Mouse (Mus musculus) MEL (cell line): Measurements from ENCODE around the gene Pcgf6. TPM values are rescaled to one million over a fixed set of nuclear protein-coding genes. Genes with fewer than 3 reads are reported as not detected.
A peak's percentile ranks its signal among the peaks of the same experiment; 100 is the strongest.

ENCODE experiments used
- DNase-seq: peaks from one replicate; pipeline ENCODE4 v3.0.0; 2011; ENCODE audit warnings: low read depth, low spot score
- H3K27ac ChIP-seq: 2 replicates; pipeline ENCODE4 v1.5.1; 2012; ENCODE audit warnings: low read depth, mild to moderate bottlenecking, control low read depth, low read length, moderate library complexity; ENCODE audit not compliant: control insufficient read depth
- H3K27me3 ChIP-seq, 2 experiments: fragments of 150-350 bp in 1 of 2; sonication (generic) in 1 of 2; 2 replicates each; pipeline ENCODE4 v1.6.1; 2012; ENCODE audit warnings: low read length in 2 of 2, mild to moderate bottlenecking in 2 of 2, improper control_type of control experiment in 1 of 2, moderate library complexity in 1 of 2; ENCODE audit not compliant: insufficient read depth in 2 of 2, control insufficient read depth in 1 of 2
- H3K36me3 ChIP-seq, 2 experiments: 2 replicates each; pipeline ENCODE4 v1.6.1; 2012 to 2014; ENCODE audit warnings: low read length in 2 of 2, improper control_type of control experiment in 1 of 2, inconsistent platforms in 1 of 2, mild to moderate bottlenecking in 1 of 2; ENCODE audit not compliant: insufficient read depth in 2 of 2, control insufficient read depth in 1 of 2
- H3K4me1 ChIP-seq, 2 experiments: fragments of 150-350 bp in 1 of 2; sonication (generic) in 1 of 2; 2 replicates each; pipeline ENCODE4 v1.6.1; 2012; ENCODE audit warnings: low read length in 2 of 2, improper control_type of control experiment in 1 of 2, mild to moderate bottlenecking in 1 of 2; ENCODE audit not compliant: insufficient read depth in 2 of 2, control insufficient read depth in 1 of 2
- H3K4me3 ChIP-seq, 2 experiments: fragments of 150-350 bp in 1 of 2; sonication (generic) in 1 of 2; 2 replicates each; pipeline ENCODE4 v1.5.1; 2012; ENCODE audit warnings: low read depth in 2 of 2, low read length in 2 of 2, mild to moderate bottlenecking in 2 of 2, moderate library complexity in 2 of 2, control low read depth in 1 of 2, improper control_type of control experiment in 1 of 2; ENCODE audit not compliant: control insufficient read depth in 1 of 2, insufficient read depth in 1 of 2
- H3K79me2 ChIP-seq: 2 replicates; pipeline ENCODE4 v1.6.1; 2012; ENCODE audit warnings: mild to moderate bottlenecking, low read length, moderate library complexity; ENCODE audit not compliant: control insufficient read depth, poor library complexity, insufficient read depth
- H3K9ac ChIP-seq: 2 replicates; pipeline ENCODE4 v1.6.1; 2012; ENCODE audit warnings: low read depth, mild to moderate bottlenecking, control low read depth, low read length, moderate library complexity; ENCODE audit not compliant: control insufficient read depth, poor library complexity, severe bottlenecking
- H3K9me3 ChIP-seq: fragments of 150-350 bp; sonication (generic); replicated peaks from 2 replicates; pipeline ENCODE4 v1.6.1; 2012; ENCODE audit warnings: mild to moderate bottlenecking, low read length, improper control_type of control experiment, moderate library complexity; ENCODE audit not compliant: insufficient read depth
- BHLHE40 ChIP-seq: IDR thresholded peaks from 2 replicates; pipeline ENCODE4 v1.6.1; 2012; ENCODE audit warnings: low read depth, mild to moderate bottlenecking, inconsistent platforms, low read length, improper control_type of control experiment, borderline replicate concordance
- CHD1 ChIP-seq: IDR thresholded peaks from 2 replicates; pipeline ENCODE4 v1.6.1; 2012; ENCODE audit warnings: low read depth, mild to moderate bottlenecking, inconsistent platforms, low read length, improper control_type of control experiment
- CHD2 ChIP-seq: IDR thresholded peaks from 2 replicates; pipeline ENCODE4 v1.6.1; 2011; ENCODE audit warnings: low read length, improper control_type of control experiment
- E2F4 ChIP-seq: IDR thresholded peaks from 2 replicates; pipeline ENCODE4 v1.6.1; 2011; ENCODE audit warnings: low read depth, low read length, improper control_type of control experiment, borderline replicate concordance
- ELF1 ChIP-seq: IDR thresholded peaks from 2 replicates; pipeline ENCODE4 v1.6.1; 2014; ENCODE audit warnings: low read depth, mild to moderate bottlenecking, inconsistent platforms, low read length, improper control_type of control experiment, moderate library complexity
- EP300 ChIP-seq, 2 experiments: IDR thresholded peaks; 2 replicates each; pipeline ENCODE4 v1.6.1; 2011; ENCODE audit warnings: improper control_type of control experiment in 2 of 2, low read length in 2 of 2, low read depth in 1 of 2, mild to moderate bottlenecking in 1 of 2
- ETS1 ChIP-seq: IDR thresholded peaks from 2 replicates; pipeline ENCODE4 v1.6.1; 2012; ENCODE audit warnings: low read depth, mild to moderate bottlenecking, inconsistent platforms, low read length, improper control_type of control experiment, moderate library complexity
- GABPA ChIP-seq: IDR thresholded peaks from 2 replicates; pipeline ENCODE4 v1.6.1; 2012; ENCODE audit warnings: low read depth, mild to moderate bottlenecking, inconsistent platforms, low read length, improper control_type of control experiment, moderate library complexity
- GATA1 ChIP-seq: IDR thresholded peaks from 2 replicates; pipeline ENCODE4 v1.6.1; 2011; ENCODE audit warnings: low read depth, low read length, improper control_type of control experiment
- HCFC1 ChIP-seq: IDR thresholded peaks from 2 replicates; pipeline ENCODE4 v1.6.1; 2012; ENCODE audit warnings: low read depth, mild to moderate bottlenecking, inconsistent platforms, low read length, improper control_type of control experiment, moderate library complexity
- JUND ChIP-seq: IDR thresholded peaks from 2 replicates; pipeline ENCODE4 v1.6.1; 2011; ENCODE audit warnings: low read depth, mild to moderate bottlenecking, improper control_type of control experiment, low read length
- KAT2A ChIP-seq: conservative IDR thresholded peaks from 2 replicates; pipeline ENCODE4 v1.6.1; 2012; ENCODE audit warnings: low read depth, low read length, improper control_type of control experiment, inconsistent platforms
- MAFK ChIP-seq: IDR thresholded peaks from 2 replicates; pipeline ENCODE4 v1.6.1; 2011; ENCODE audit warnings: low read depth, mild to moderate bottlenecking, low read length, improper control_type of control experiment, borderline replicate concordance
- MAX ChIP-seq: IDR thresholded peaks from 2 replicates; pipeline ENCODE4 v1.6.1; 2011; ENCODE audit warnings: low read length, improper control_type of control experiment
- MAZ ChIP-seq: IDR thresholded peaks from 2 replicates; pipeline ENCODE4 v1.6.1; 2012; ENCODE audit warnings: low read depth, mild to moderate bottlenecking, inconsistent platforms, low read length, improper control_type of control experiment
- MEF2A ChIP-seq: IDR thresholded peaks from 2 replicates; pipeline ENCODE4 v1.6.1; 2014; ENCODE audit warnings: low read depth, mild to moderate bottlenecking, inconsistent platforms, low read length, improper control_type of control experiment; ENCODE audit not compliant: poor library complexity, insufficient replicate concordance, severe bottlenecking; ENCODE audit errors: extremely low read depth
- MXI1 ChIP-seq: IDR thresholded peaks from 2 replicates; pipeline ENCODE4 v1.6.1; 2011; ENCODE audit warnings: mild to moderate bottlenecking, low read depth, low read length, improper control_type of control experiment
- MYB ChIP-seq: IDR thresholded peaks from 2 replicates; pipeline ENCODE4 v1.6.1; 2011; ENCODE audit warnings: mild to moderate bottlenecking, low read depth, low read length, improper control_type of control experiment
- MYC ChIP-seq: IDR thresholded peaks from 2 replicates; pipeline ENCODE4 v1.6.1; 2011; ENCODE audit warnings: low read depth, mild to moderate bottlenecking, low read length, improper control_type of control experiment, moderate library complexity
- NELFE ChIP-seq: IDR thresholded peaks from 2 replicates; pipeline ENCODE4 v1.6.1; 2011; ENCODE audit warnings: low read depth, low read length, improper control_type of control experiment
- NRF1 ChIP-seq: IDR thresholded peaks from 2 replicates; pipeline ENCODE4 v1.6.1; 2014; ENCODE audit warnings: low read depth, mild to moderate bottlenecking, inconsistent platforms, low read length, improper control_type of control experiment, moderate library complexity; ENCODE audit not compliant: poor library complexity, insufficient read depth, severe bottlenecking
- POLR2A ChIP-seq, 2 experiments: IDR thresholded peaks; 2 replicates each; pipeline ENCODE4 v1.6.1; 2011 to 2012; ENCODE audit warnings: low read length in 2 of 2, mild to moderate bottlenecking in 2 of 2, control low read depth in 1 of 2, improper control_type of control experiment in 1 of 2, low read depth in 1 of 2, moderate library complexity in 1 of 2; ENCODE audit not compliant: control insufficient read depth in 1 of 2, insufficient read depth in 1 of 2, poor library complexity in 1 of 2
- POLR2AphosphoS2 ChIP-seq: IDR thresholded peaks from 2 replicates; pipeline ENCODE4 v1.6.1; 2011; ENCODE audit warnings: low read length, improper control_type of control experiment
- POLR2AphosphoS5 ChIP-seq: IDR thresholded peaks from 2 replicates; pipeline ENCODE4 v1.6.1; 2012; ENCODE audit warnings: low read depth, borderline replicate concordance, mild to moderate bottlenecking, inconsistent platforms, low read length, moderate library complexity, mixed read lengths
- RAD21 ChIP-seq: IDR thresholded peaks from 2 replicates; pipeline ENCODE4 v1.6.1; 2011; ENCODE audit warnings: mild to moderate bottlenecking, low read depth, low read length, improper control_type of control experiment
- RCOR1 ChIP-seq: IDR thresholded peaks from 2 replicates; pipeline ENCODE4 v1.6.1; 2012; ENCODE audit warnings: low read depth, mild to moderate bottlenecking, inconsistent platforms, low read length, improper control_type of control experiment
- SIN3A ChIP-seq: IDR thresholded peaks from 2 replicates; pipeline ENCODE4 v1.6.1; 2012; ENCODE audit warnings: low read length, improper control_type of control experiment, inconsistent platforms
- SMC3 ChIP-seq: IDR thresholded peaks from 2 replicates; pipeline ENCODE4 v1.6.1; 2011; ENCODE audit warnings: low read depth, low read length, improper control_type of control experiment
- TAL1 ChIP-seq: IDR thresholded peaks from 2 replicates; pipeline ENCODE4 v1.6.1; 2012; ENCODE audit warnings: mild to moderate bottlenecking, inconsistent platforms, low read length, moderate library complexity, mixed read lengths
- TBP ChIP-seq: IDR thresholded peaks from 2 replicates; pipeline ENCODE4 v1.8.0; 2011; ENCODE audit warnings: low read depth, low read length, improper control_type of control experiment
- TCF12 ChIP-seq: IDR thresholded peaks from 2 replicates; pipeline ENCODE4 v1.6.1; 2014; ENCODE audit warnings: low read depth, mild to moderate bottlenecking, inconsistent platforms, low read length, improper control_type of control experiment, moderate library complexity
- UBTF ChIP-seq: IDR thresholded peaks from 2 replicates; pipeline ENCODE4 v1.6.1; 2012; ENCODE audit warnings: low read depth, mild to moderate bottlenecking, inconsistent platforms, low read length, improper control_type of control experiment, moderate library complexity, borderline replicate concordance; ENCODE audit not compliant: insufficient read depth
- USF1 ChIP-seq: IDR thresholded peaks from 2 replicates; pipeline ENCODE4 v1.6.1; 2014; ENCODE audit warnings: low read depth, mild to moderate bottlenecking, inconsistent platforms, low read length, improper control_type of control experiment, moderate library complexity
- USF2 ChIP-seq, 2 experiments: IDR thresholded peaks; 2 replicates each; pipeline ENCODE4 v1.6.1; 2011 to 2012; ENCODE audit warnings: improper control_type of control experiment in 2 of 2, low read length in 2 of 2, borderline replicate concordance in 1 of 2, inconsistent platforms in 1 of 2, low read depth in 1 of 2, mild to moderate bottlenecking in 1 of 2; ENCODE audit not compliant: insufficient read depth in 1 of 2
- ZC3H11A ChIP-seq: IDR thresholded peaks from 2 replicates; pipeline ENCODE4 v1.6.1; 2012; ENCODE audit warnings: low read depth, mild to moderate bottlenecking, inconsistent platforms, low read length, improper control_type of control experiment
- ZKSCAN1 ChIP-seq: IDR thresholded peaks from 2 replicates; pipeline ENCODE4 v1.6.1; 2012; ENCODE audit warnings: low read depth, mild to moderate bottlenecking, inconsistent platforms, low read length, improper control_type of control experiment, moderate library complexity
- ZMIZ1 ChIP-seq: IDR thresholded peaks from 2 replicates; pipeline ENCODE4 v1.6.1; 2012; ENCODE audit warnings: low read depth, mild to moderate bottlenecking, inconsistent platforms, low read length, improper control_type of control experiment, moderate library complexity
- ZNF384 ChIP-seq: IDR thresholded peaks from 2 replicates; pipeline ENCODE4 v1.6.1; 2012; ENCODE audit warnings: low read depth, mild to moderate bottlenecking, inconsistent platforms, low read length, improper control_type of control experiment
- polyA plus RNA-seq, 2 experiments: library from polyadenylated mRNA; stranded (reverse) in 1 of 2; unstranded in 1 of 2; fragments of >175 nt in 1 of 2; fragments of >200 nt in 1 of 2; gene quantifications; 2 replicates each; pipeline versions ENCODE4 v1.2.1 to v1.2.4; 2012; ENCODE audit warnings: low replicate concordance in 2 of 2, low read depth in 1 of 2; ENCODE audit not compliant: insufficient read length in 2 of 2, insufficient read depth in 1 of 2, missing spikeins in 1 of 2
- total RNA-seq: library from RNA; depleted of rRNA; stranded (reverse); fragments of 300-350 nt; gene quantifications from 2 replicates; pipeline ENCODE4 v1.2.3, GENCODE M21; 2012

Pcgf6 gene
- total and polyA plus RNA-seq, 3 experiments = 29.0 to 47.5 TPM; not detected in 1

- H3K9me3 ChIP-seq = no peaks in the 10 kb centered on the region
- peak overlapping the region; percentile 49 for H3K9ac ChIP-seq
- peaks cover 17 to 35% of the 10 kb centered on the region in 2 experiments for H3K4me1 ChIP-seq
- DNase-seq = peak; percentile 93
- peak overlapping the region; percentile 6 to 47 for H3K4me3 ChIP-seq
- peaks cover 0 to 28% of the 10 kb centered on the region in 2 experiments; a peak in 2 of 4 replicates for H3K36me3 ChIP-seq
- no peaks in the 10 kb centered on the region for H3K27me3 ChIP-seq
- no peaks in the 10 kb centered on the region for H3K79me2 ChIP-seq
- H3K27ac ChIP-seq = peak overlapping the region; percentile 80
- peak; percentile 79 for TF ChIP-seq TCF12
- peak; percentile 5; the same call in 1 of the 2 replicates for TF ChIP-seq TAL1
- no peak for TF ChIP-seq MAX
- no peak for TF ChIP-seq CHD1
- TF ChIP-seq MAFK = no peak
- TF ChIP-seq BHLHE40 = no peak; the same call in 1 of the 2 replicates
- TF ChIP-seq E2F4 = no peak
- TF ChIP-seq ZKSCAN1 = peak; percentile 98
- TF ChIP-seq RCOR1 = peak; percentile 55
- TF ChIP-seq MYC = peak; percentile 54; the same call in 1 of the 2 replicates
- TF ChIP-seq KAT2A = no peak
- no peak for TF ChIP-seq USF1
- peak; percentile 65 for TF ChIP-seq SIN3A
- TF ChIP-seq ZC3H11A = no peak
- TF ChIP-seq EP300 (IDR thresholded peaks at IDR 0.05; ENCODE audit: low read depth in 1 of 2, low read length in 2 of 2) = peak; percentile 84 to 93
- no peak for TF ChIP-seq NELFE
- no peak for TF ChIP-seq MXI1
- TF ChIP-seq POLR2AphosphoS2 = peak; percentile 33; the same call in 1 of the 2 replicates
- TF ChIP-seq NRF1 = no peak
- peak; percentile 72 for TF ChIP-seq ETS1
- TF ChIP-seq POLR2AphosphoS5 = no peak
- no peak for TF ChIP-seq JUND
- no peak for TF ChIP-seq ELF1
- no peak for TF ChIP-seq USF2 (IDR thresholded peaks at IDR 0.05; ENCODE audit: borderline replicate concordance in 1 of 2, insufficient read depth in 1 of 2, low read depth in 1 of 2, low read length in 2 of 2)
- TF ChIP-seq MAZ = no peak
- TF ChIP-seq ZMIZ1 = peak; percentile 65; the same call in 1 of the 2 replicates
- peak in 1 of 2 experiments; percentile 70; a peak in 2 of 4 replicates for TF ChIP-seq POLR2A (IDR thresholded peaks at IDR 0.05; ENCODE audit: control insufficient read depth in 1 of 2, insufficient read depth in 1 of 2, low read depth in 1 of 2, low read length in 2 of 2, poor library complexity in 1 of 2)
- peak; percentile 95 for TF ChIP-seq GATA1
- no peak for TF ChIP-seq CHD2
- TF ChIP-seq GABPA = no peak
- TF ChIP-seq UBTF = no peak
- TF ChIP-seq SMC3 = no peak
- peak; percentile 96 for TF ChIP-seq MYB
- peak; percentile 92; the same call in 1 of the 2 replicates for TF ChIP-seq TBP
- no peak for TF ChIP-seq HCFC1
- no peak for TF ChIP-seq MEF2A
- no peak for TF ChIP-seq ZNF384
- no peak for TF ChIP-seq RAD21
Measured at GRCm38 (mm10) chr19:46999753-47000152, 51.0 kb downstream of the Pcgf6 start.
